Mouse (Mus musculus) ES-E14 (cell line): ENCODE data around the gene Pom121. TPM values are rescaled to one million over a fixed set of nuclear protein-coding genes. Genes with fewer than 3 reads are reported as not detected.

Source experiments
- DNase-seq: peaks from one replicate; pipeline ENCODE4 v3.0.0-alpha.2; 2013; ENCODE audit warnings: low read depth, low spot score
- H3K27ac ChIP-seq: 2 replicates; pipeline ENCODE4 v1.5.1; 2012; ENCODE audit warnings: low read depth, mild to moderate bottlenecking, low read length, moderate library complexity, mixed read lengths; ENCODE audit not compliant: poor library complexity, insufficient read depth, severe bottlenecking
- H3K36me3 ChIP-seq: 2 replicates; pipeline ENCODE4 v1.6.1; 2012; ENCODE audit warnings: mild to moderate bottlenecking, low read length, moderate library complexity, mixed read lengths; ENCODE audit not compliant: control insufficient read depth, poor library complexity, insufficient read depth, severe bottlenecking
- H3K4me1 ChIP-seq, 2 experiments: fragments of 150-350 bp in 1 of 2; sonication (generic) in 1 of 2; 2 replicates each; pipeline ENCODE4 v1.6.1; 2012; ENCODE audit warnings: low read length in 2 of 2, mild to moderate bottlenecking in 1 of 2, mixed read lengths in 1 of 2; ENCODE audit not compliant: control insufficient read depth in 2 of 2, insufficient read depth in 2 of 2, poor library complexity in 1 of 2
- H3K4me3 ChIP-seq, 2 experiments: fragments of 150-350 bp in 1 of 2; sonication (generic) in 1 of 2; 2 replicates each; pipeline ENCODE4 v1.5.1; 2012; ENCODE audit warnings: low read length in 2 of 2, low read depth in 1 of 2, mild to moderate bottlenecking in 1 of 2, mixed read lengths in 1 of 2; ENCODE audit not compliant: insufficient read depth in 1 of 2, poor library complexity in 1 of 2, severe bottlenecking in 1 of 2
- H3K9ac ChIP-seq: 2 replicates; pipeline ENCODE4 v1.6.1; 2012; ENCODE audit warnings: low read depth, mild to moderate bottlenecking, low read length, mixed read lengths; ENCODE audit not compliant: poor library complexity, insufficient read depth, severe bottlenecking
- H3K9me3 ChIP-seq: fragments of 150-350 bp; sonication (generic); 2 replicates; pipeline ENCODE4 v1.6.1; 2012; ENCODE audit warnings: low read depth, mild to moderate bottlenecking, low read length; ENCODE audit not compliant: control insufficient read depth, insufficient read depth
- CHD2 ChIP-seq: IDR thresholded peaks from 2 replicates; pipeline ENCODE4 v1.6.1; 2014; ENCODE audit warnings: mild to moderate bottlenecking, low read depth, low read length, inconsistent platforms
- HCFC1 ChIP-seq: IDR thresholded peaks from 2 replicates; pipeline ENCODE4 v1.6.1; 2012; ENCODE audit warnings: low read length, inconsistent platforms, borderline replicate concordance; ENCODE audit not compliant: insufficient read depth
- MAFK ChIP-seq: IDR thresholded peaks from 2 replicates; pipeline ENCODE4 v1.6.1; 2014; ENCODE audit warnings: mild to moderate bottlenecking, low read depth, low read length, inconsistent platforms; ENCODE audit not compliant: insufficient read depth
- ZC3H11A ChIP-seq: IDR thresholded peaks from 2 replicates; pipeline ENCODE4 v1.6.1; 2012; ENCODE audit warnings: low read depth, mild to moderate bottlenecking, inconsistent platforms, low read length, borderline replicate concordance
- ZNF384 ChIP-seq: IDR thresholded peaks from 2 replicates; pipeline ENCODE4 v1.6.1; 2012; ENCODE audit warnings: low read depth, low read length, inconsistent platforms
- in situ Hi-C, 2 experiments: fragments of 600-800 bp; cut with MboI; formaldehyde crosslinking; loops; one replicate each; pipeline ENCODE4 v1.15.1; 2025; ENCODE audit warnings: low sequenced_read_pairs in 2 of 2, inconsistent platforms in 1 of 2; ENCODE audit not compliant: unreplicated experiment in 2 of 2
- total RNA-seq: library from RNA; depleted of rRNA; stranded (reverse); fragments of 300-350 nt; gene quantifications from 2 replicates; pipeline ENCODE4 v1.2.3, GENCODE M21; 2012

Gene Pom121
- total RNA-seq, 1 experiment: 36.4 TPM

GRCm38 (mm10) chr5:135431111-135431510 is 36.8 kb upstream of the Pom121 start:
- Histone ChIP-seq H3K9ac (no peak overlapping the region), H3K27ac (no peak overlapping the region), H3K4me1 (no peaks in the 10 kb centered on the region), H3K9me3 (peaks cover 1% of the 10 kb centered on the region; the same call in 1 of the 2 replicates), H3K36me3 (peaks cover 41% of the 10 kb centered on the region), H3K4me3 (no peak overlapping the region)
- TF ChIP-seq HCFC1 (no peak), MAFK (no peak), ZNF384 (no peak), CHD2 (no peak), ZC3H11A (no peak)
- in situ Hi-C loops: no loop called here
- DNase-seq: no peak

GRCm38 (mm10) chr5:135428786-135429185 is 34.4 kb upstream of the Pom121 start:
- DNase-seq: no peak
- Histone ChIP-seq H3K9ac (no peak overlapping the region), H3K4me3 (no peak overlapping the region), H3K36me3 (peaks cover 32% of the 10 kb centered on the region), H3K9me3 (no peaks in the 10 kb centered on the region), H3K27ac (no peak overlapping the region), H3K4me1 (no peaks in the 10 kb centered on the region)
- TF ChIP-seq CHD2 (no peak), ZNF384 (no peak), ZC3H11A (no peak), HCFC1 (no peak), MAFK (no peak)
- in situ Hi-C loops: no loop called here

- Histone ChIP-seq H3K9ac (no peak overlapping the region), H3K4me1 (no peaks in the 10 kb centered on the region), H3K9me3 (no peaks in the 10 kb centered on the region), H3K4me3 (no peak overlapping the region), H3K27ac (no peak overlapping the region), H3K36me3 (peaks cover 11% of the 10 kb centered on the region; the same call in 1 of the 2 replicates)
- in situ Hi-C loops: loop anchor here in 1 of 2 experiments (25.0 kb wide), 2 partner anchors 202 to 352 kb away; no protein-coding TSS in a partner anchor
- no peak for DNase-seq
- TF ChIP-seq CHD2 (no peak), MAFK (no peak), HCFC1 (no peak), ZNF384 (no peak), ZC3H11A (no peak)
Observed at GRCm38 (mm10) chr5:135410266-135410665, 15.9 kb upstream of the Pom121 start.

- TF ChIP-seq ZNF384: no peak
- TF ChIP-seq ZC3H11A: no peak
- TF ChIP-seq CHD2: no peak
- TF ChIP-seq MAFK: no peak
- no peak for TF ChIP-seq HCFC1
- H3K4me1 ChIP-seq: no peaks in the 10 kb centered on the region
- H3K9ac ChIP-seq: no peak overlapping the region
- H3K9me3 ChIP-seq: no peaks in the 10 kb centered on the region
- peaks cover 2% of the 10 kb centered on the region; the same call in 1 of the 2 replicates for H3K36me3 ChIP-seq
- H3K27ac ChIP-seq: no peak overlapping the region
- DNase-seq: no peak
- no peak overlapping the region for H3K4me3 ChIP-seq
- in situ Hi-C loops: loop anchor here (10.0 to 25.0 kb wide), 3 partner anchors 204 to 357 kb away; no protein-coding TSS in a partner anchor
Observed at GRCm38 (mm10) chr5:135408114-135408513, 13.8 kb upstream of the Pom121 start.
